Mouse (Mus musculus) heart, postnatal 0 days (tissue): ENCODE results near the gene Ctdsp2.

Experiments used
- CTCF ChIP-seq: IDR thresholded peaks from 2 replicates; pipeline ENCODE4 v1.5.1; 2016; ENCODE audit warnings: antibody characterized with exemption, control low read depth, low read depth
- EP300 ChIP-seq: IDR thresholded peaks from 2 replicates; pipeline ENCODE4 v1.6.1; 2016; ENCODE audit warnings: antibody characterized with exemption, low read depth

- TF ChIP-seq EP300 (no peak), CTCF (no peak)
These were observed 64.7 kb downstream of the Ctdsp2 start for GRCm38 (mm10) chr10:127043187-127043586.
